Mouse (Mus musculus) activated CD4-positive, CD25-positive, alpha-beta regulatory T cell (primary cell): ENCODE measurements around the gene Gm4513. TPM values are rescaled to one million over a fixed set of nuclear protein-coding genes. Genes with fewer than 3 reads are reported as not detected.

Experiments
- polyA plus RNA-seq, 2 experiments: library from polyadenylated mRNA; unstranded; fragments of 100-300 nt; shearing (Covaris generic); gene quantifications; one replicate each; pipeline ENCODE4 v1.2.1; 2017

Gm4513 gene
- polyA plus RNA-seq, result under 1 TPM in 1 of 2 experiments, not detected in 1; 0.36 TPM

DNA sequence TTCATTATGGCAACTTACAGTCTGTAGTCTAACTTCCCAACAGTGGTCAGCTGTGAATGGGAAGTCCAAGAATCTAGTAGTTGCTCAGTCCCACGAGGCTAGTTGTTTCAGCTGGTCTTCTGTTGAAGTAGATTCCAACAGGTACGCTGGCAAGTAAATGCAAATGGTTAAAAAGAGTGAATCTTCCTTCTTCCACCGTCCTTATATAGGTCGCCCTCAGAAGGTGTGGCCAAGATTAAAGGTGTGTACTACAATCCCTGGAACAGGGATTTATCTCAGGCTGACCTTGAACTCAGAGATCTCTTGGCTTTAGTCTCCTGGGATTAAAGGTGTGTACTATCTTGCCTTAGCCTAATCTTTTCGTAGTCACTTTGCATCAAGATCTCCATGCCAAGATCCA, at the start of gene Gm4513:
Gene Gm4513, minus strand, starts transcription at position 101 of the 400 bp plus-strand sequence.

DNA sequence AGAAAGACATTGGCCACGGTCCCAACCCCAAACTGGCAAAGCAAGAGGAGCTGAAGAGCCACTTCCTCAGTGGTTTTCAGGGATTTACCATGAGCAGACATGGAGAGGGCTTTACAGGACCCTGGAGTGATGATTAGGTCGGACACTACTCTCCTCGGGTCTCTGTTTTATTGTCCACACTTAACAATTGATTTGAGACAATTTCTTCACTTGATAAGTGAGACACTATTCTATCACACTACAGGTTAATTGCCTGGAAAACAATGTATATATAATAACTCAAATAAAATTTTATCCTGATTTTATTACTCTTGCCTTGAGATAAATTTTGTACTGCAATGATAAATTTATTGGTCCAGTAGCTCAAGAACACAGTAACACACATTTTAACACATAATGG, 22.7 kb downstream of the Gm4513 start, which contains the start of gene Gm4141:
Gene Gm4141, minus strand, starts transcription at position 101 of the 400 bp plus-strand sequence.

DNA sequence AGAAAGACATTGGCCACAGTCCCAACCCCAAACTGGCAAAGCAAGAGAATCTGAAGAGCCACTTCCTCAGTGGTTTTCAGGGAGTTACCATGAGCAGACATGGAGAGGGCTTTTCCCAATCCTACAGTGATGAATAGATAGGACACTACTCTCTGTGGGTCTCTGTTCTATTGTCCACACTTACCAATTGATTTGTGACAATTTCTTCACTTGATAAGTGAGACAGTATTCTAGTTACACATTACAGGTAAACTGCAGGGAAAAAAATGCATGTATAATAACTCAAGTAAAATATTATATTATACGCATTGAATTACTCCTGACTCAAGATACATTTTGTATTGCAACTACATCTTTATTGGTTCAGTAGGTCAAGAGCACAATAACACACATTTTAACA, 53.2 kb downstream of the Gm4513 start, which contains the start of gene Gm5726:
Gene Gm5726, minus strand, starts transcription at position 101 of the 400 bp plus-strand sequence.

Other genes with a start within 250 kb of the Gm4513 start
- gene Gm5728, start 223.6 kb downstream of the Gm4513 start, polyA plus RNA-seq, result not detected
- gene Vmn1r100, start 181.1 kb downstream of the Gm4513 start, polyA plus RNA-seq, result not detected
- not detected for gene Vmn1r101, start 156.4 kb downstream of the Gm4513 start, polyA plus RNA-seq
- not detected for gene Gm10670, start 124.1 kb downstream of the Gm4513 start, polyA plus RNA-seq
- gene Vmn1r103, start 88.5 kb downstream of the Gm4513 start, polyA plus RNA-seq, result not detected
- not detected for gene Vmn1r104, start 65.2 kb downstream of the Gm4513 start, polyA plus RNA-seq
- gene Gm5726, start 53.3 kb downstream of the Gm4513 start, polyA plus RNA-seq, result not detected
- gene Gm4141, start 22.8 kb downstream of the Gm4513 start, polyA plus RNA-seq, result not detected
- gene Vmn1r107, start 69.9 kb upstream of the Gm4513 start, polyA plus RNA-seq, result under 1 TPM; 0.27 to 0.29 TPM
- not detected for gene Vmn1r111, start 104.2 kb upstream of the Gm4513 start, polyA plus RNA-seq
- under 1 TPM in 1 of 2 experiments, not detected in 1; 0.27 TPM for gene Gm10668, start 131.6 kb upstream of the Gm4513 start, polyA plus RNA-seq
- gene Vmn1r112, start 172.2 kb upstream of the Gm4513 start, polyA plus RNA-seq, result not detected
- gene Vmn1r113, start 188.3 kb upstream of the Gm4513 start, polyA plus RNA-seq, result not detected
- gene Vmn1r114, start 213.2 kb upstream of the Gm4513 start, polyA plus RNA-seq, result not detected
- not detected for gene Vmn1r115, start 246.0 kb upstream of the Gm4513 start, polyA plus RNA-seq